Mouse (Mus musculus) T-helper 1 cell (primary cell): ENCODE results near the gene Gm10226.
"Not testable (repeated sequence)": the region's sequence is repeated elsewhere in the genome, so short reads cannot be mapped to it uniquely, and the experiment has no call there.

Source experiments
- in situ Hi-C: fragments of 300-600 bp; cut with MboI, MseI; formaldehyde crosslinking; loops from one replicate; pipeline ENCODE4 v1.15.1; 2025; ENCODE audit warnings: high pct_unique_total_duplicates

Gm10226 gene

DNA sequence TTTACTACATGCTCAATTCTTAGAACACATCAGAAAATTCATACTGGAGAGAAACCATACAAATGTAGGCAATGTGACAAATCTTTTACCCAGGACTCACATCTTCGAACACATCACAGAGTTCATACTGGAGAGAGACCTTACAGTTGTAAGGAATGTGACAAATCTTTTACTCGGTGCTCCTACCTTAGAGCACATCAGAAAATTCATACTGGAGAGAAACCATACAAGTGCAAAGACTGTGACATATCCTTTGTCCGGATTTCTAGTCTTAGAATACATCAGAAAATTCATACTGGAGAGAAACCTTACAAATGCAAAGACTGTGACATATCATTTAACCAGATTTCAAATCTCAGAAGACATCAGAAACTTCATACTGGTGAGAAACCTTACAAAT is at the start of gene Gm10226:
Gene Gm10226 (plus strand): TSS at position 301 of the 400 bp plus-strand sequence.
- in situ Hi-C loops, result loop anchor here (25.0 kb wide), 1 partner anchor 1496 kb away; the partner anchor contains the start of gene Zfp40

DNA sequence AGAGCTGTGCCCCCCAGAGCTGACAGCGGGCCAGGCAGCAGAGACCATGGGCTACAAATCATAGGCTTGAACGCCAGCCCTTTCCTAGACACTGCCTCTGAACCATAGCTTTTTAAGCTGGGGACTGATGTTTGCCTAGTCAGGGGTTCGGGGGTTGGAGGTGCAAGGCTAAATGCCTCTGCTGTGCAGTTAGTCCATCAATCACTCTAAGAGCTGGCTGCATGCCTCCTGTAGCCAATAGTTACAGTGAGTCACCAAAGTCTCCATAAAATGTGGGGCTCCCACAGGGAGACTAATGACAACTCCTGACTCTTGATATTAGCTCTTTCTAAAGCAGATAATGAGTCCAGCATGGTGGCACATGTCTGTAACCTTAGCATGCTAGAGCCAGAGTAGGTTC is 42.9 kb upstream of the Gm10226 start:
- in situ Hi-C loops, result no loop called here

DNA sequence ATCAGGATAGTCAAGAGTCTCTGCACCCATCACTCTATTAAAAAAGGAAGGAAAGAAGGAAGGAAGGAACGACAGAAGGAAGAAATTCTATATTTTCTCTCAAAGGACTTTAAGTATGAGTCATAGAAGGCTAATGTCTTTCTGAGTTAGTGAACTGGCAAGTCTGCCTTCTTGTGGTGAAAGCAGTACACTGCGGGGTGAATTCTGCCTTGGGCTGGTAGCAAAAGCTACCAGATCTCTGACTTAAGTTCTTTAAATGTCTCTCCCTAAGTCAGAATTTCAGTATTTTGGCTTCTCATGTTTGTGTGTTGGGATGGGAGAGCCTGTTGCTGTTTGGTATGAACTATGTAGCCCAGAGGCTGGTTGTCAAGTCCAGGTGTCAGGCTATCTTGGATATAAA is 41.7 kb upstream of the Gm10226 start:
- in situ Hi-C loops, result no loop called here

DNA sequence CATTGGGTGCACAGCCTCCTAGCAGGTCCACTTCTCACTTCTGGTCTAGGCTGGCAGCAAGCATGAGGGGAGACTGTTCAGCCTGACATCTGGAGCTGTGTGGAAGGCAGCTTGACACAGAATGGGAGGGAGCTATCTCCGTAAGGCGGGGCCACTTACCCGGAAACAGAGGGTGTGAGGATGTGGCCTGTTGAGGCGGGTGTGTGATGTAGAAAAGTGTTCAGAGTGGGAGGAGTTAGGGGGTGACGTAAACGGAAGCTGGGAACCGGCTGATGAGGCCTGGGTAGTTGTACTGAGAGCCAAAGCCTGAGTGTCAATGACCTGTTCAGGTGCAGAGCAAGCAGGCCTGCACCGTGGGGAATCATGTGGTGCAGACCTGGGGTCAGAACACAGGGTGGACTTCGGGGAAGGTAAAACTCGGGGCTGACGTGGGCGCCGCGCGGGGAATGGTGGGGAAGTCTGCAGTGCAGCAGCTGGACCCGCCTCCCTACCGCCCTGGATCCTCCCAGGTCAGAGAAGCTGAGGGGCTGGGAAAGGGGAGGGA is 41.2 kb upstream of the Gm10226 start, which contains the start of gene Zfp983:
Gene Zfp983 (plus strand): TSS at position 261 of the 544 bp plus-strand sequence.
- in situ Hi-C loops, result not testable (repeated sequence)

DNA sequence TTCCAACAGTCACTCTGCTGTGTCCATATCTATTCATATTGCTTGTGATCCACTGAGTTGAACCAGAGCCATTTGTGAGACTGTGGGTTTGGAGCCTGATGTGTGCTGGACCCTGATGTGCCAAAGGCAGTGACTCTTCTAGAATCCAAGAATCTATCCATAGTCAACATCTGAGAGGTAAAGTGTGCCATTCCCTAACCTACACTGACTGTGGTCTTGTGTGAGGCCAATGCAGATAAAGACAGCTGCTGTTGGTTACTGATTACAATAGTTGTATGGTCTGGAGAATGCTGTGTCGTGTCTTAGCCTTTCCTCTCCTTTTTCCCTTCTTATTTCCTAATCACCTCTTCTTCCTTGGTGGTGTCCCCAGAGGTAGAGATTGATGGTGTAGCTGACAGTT is 12.8 kb upstream of the Gm10226 start:
- in situ Hi-C loops, result loop anchor here (25.0 kb wide), 1 partner anchor 1508 kb away; the partner anchor contains the start of gene Zfp40

DNA sequence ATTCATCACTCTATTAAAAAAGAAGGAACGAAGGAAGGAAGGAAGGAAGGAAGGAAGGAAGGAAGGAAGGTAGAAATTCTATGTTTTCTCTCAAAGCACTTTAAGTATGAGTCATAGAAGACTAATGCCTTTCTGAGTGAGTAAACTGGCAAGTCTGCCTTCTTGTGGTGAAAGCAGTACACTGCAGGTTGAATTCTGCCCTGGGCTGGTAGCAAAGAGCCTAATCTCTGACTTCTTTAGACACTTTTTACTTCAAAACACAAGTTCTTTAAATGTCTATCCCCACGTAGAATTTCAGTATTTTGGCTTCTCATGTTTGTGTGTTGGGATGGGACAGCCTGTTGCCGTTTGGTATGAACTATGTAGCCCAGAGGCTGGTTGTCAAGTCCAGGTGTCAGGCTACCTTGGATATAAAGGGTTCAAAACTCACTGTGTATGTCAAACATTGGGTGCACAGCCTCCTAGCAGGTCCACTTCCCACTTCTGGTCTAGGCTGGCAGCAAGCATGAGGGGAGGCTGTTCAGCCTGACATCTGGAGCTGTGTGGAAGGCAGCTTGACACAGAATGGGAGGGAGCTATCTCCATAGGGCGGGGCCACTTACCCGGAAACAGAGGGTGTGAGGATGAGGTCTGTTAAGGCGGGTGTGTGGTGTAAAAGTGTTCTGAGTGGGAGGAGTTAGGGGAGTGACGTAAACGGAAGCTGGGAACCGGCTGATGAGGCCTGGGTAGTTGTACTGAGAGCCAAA is 12.2 kb upstream of the Gm10226 start:
- in situ Hi-C loops, result loop anchor here (25.0 kb wide), 1 partner anchor 1508 kb away; the partner anchor contains the start of gene Zfp40

DNA sequence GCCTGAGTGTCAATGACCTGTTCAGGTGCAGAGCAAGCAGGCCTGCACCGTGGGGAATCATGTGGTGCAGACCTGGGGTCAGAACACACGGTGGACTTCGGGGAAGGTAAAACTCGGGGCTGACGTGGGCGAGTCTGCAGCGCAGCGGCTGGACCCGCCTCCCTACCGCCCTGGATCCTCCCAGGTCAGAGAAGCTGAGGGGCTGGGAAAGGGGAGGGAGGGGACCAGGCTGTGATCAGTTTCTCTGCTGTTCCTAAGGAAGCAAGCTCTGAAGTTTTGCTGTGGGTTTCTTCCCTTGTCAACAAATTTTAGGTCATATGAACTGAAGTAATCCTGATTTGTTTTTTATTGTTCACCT is 11.7 kb upstream of the Gm10226 start:
- in situ Hi-C loops, result loop anchor here (25.0 kb wide), 1 partner anchor 1507 kb away; the partner anchor contains the start of gene Zfp40

DNA sequence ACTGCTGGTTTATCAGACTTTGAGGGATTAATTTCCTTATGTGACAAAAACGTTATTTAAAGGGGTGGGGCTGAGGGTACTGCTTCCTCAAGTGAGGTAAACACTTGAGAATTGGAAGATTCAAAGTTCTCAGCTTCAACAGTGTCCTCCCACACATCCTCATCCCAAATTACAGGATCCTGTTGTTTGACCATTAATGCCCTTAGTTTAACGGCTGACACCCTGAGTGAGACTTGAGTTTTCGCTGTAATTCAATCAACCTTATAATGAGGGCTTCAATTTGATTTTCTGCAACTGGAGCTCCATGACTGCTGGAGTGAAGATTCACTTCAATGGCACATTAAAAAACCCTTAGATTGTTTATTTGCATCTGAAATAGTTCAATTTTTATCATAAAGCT is 1.7 kb downstream of the Gm10226 start:
- in situ Hi-C loops, result loop anchor here (25.0 kb wide), 1 partner anchor 1494 kb away; the partner anchor contains the start of gene Zfp40

DNA sequence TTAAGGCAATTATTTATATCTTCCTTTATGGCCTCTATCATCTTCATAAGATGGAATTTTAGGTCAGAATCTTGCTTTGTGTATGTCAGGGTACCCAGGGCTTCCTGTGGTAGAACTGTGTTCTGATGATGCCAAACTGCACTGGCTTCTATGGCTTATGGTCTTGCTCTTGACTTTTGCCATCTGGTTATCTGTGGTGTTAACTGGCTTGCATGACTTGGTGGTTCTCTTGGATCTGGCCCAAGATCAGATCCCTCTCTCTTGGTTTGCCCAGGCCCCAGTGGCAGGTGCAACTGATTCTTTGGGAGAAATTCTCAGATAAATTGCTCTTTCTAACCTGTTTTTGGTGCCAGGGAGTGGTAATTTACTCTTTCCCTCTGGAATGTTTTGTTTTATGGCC is 4.4 kb downstream of the Gm10226 start:
- in situ Hi-C loops, result loop anchor here (25.0 kb wide), 1 partner anchor 1491 kb away; the partner anchor contains the start of gene Zfp40

DNA sequence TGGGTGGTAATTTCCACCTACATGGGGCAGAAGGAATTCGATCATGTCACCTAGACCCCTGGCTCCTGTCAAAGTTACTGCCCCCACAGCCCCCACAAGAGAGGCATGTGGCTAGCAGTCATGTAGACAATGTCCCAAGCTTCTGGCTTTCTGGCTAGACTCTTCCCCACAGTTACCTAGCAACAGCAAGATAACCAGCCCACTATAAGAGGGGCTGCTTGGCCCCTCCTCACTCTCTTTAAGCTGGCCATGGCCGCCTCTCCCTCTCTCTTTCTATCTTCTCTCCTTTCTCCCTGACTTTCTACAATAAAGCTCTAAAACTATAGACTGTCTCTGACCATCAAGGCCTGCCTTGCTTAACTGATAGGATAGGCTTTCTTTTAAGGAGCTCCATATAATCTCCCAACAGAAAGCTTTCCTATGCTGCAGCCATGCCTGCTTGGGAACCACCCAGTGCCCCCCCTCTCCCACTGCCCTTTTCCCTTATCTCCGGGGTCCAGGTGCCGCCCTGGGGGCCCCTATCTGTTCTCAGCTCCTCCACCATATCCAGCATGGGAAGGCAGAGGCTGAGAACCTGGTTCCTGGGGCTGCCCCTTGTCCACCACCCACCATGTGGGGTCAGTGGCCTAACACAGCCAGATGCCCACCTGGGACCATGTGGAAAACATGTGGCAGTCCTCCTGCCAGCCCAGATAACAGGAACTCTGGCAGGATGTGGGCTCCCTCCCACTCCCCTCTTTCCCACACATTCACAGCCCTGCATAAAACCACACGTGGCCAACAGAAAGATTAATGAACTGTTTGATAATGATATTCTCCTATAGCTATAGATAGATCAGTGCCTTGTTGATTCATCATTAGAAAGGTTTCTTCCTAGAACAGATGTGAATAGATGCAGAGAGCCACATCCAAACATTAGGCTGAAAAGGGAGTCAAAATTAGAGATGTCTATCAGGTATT is 10.9 kb downstream of the Gm10226 start:
- in situ Hi-C loops, result no loop called here

DNA sequence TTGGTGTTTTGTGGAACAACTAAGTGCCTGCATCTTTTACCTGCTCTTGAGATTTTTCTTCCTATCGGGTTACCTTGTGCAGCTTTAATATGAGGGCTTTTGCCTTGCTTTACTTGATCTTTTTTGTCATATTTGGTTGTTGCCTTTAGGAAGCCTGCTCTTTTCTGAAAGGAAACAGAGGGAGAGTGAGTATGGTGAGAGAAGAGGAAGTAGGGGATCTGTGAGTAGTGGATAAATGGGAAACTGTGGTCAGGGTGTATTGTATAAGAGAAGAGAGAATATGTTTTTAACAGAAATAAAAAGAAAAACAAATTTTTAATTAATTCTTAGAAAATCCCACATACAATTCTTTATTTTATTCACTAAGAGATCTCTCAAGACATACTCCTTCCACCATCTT is 11.8 kb downstream of the Gm10226 start:
- in situ Hi-C loops, result no loop called here

DNA sequence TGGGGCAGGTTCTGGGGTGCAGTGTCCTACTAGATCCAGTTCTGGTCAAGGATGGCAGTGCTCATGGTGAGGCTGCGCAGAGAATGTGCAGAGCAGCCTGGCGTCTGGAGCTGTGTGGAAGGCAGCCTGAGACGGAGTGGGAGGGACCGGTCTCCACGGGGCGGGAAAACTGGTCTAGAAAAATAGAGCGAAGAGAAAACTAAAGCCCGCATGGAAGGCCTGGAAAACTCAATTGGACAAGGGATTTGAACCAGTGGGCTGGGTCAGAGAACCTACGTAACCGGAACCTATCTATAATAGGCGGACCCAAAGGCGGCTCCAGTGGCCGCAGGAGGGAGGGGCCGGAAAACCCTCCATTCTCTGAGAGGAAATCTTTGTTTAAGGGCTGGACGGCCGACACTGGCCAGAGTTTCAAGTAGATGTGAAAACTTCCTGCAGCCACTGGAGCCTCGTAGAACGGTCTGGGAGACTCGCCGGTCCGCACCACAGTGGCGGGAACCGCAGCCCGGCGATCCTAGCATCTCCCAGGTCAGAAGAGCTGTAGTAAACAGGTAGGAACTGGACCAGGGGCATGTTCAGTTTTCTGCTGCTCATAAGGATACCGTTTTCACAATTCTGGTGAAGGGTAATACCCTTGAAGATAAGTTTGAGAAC is 15.8 kb downstream of the Gm10226 start, which contains the start of gene Zfp760:
Gene Zfp760 (plus strand): TSS at position 399 of the 654 bp plus-strand sequence.
- in situ Hi-C loops, result no loop called here

DNA sequence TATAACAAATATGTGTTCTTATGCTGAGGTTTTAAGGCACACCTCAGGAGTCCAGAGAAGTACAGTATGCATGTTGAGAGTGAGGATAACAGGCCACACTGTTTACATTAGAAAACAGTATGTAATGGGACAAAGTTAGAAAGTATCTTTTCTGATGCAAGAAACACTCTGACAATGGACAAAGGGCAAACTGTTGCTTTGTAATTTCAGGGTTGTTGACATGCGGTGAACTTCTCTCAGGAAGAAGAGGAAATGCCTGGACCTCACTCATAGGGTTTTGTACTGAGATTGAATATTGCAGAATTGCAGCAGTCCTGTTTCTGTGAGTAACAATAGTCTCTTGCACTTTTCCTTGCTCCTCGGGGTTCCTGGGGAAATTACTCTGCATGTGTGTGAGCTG is 16.7 kb downstream of the Gm10226 start:
- in situ Hi-C loops, result no loop called here

DNA sequence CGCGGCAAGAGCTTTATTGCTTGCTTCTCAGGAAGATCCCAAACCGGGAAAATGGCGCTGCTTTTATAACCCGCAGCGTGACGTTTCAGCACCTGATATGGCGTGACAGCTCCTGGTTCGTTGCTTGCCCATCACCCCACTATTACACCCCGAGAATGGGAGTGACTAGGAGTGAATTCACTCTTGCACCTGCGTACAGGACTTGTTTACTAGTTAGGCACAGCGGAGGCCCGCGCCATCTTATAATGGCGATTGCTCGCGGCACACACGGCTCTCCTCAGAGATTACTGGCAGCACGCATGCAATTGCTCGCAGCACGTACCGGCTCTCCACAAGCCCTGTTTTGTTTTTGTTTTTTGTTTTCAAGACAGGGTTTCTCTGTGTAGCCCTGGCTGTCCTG is 38.8 kb downstream of the Gm10226 start, which contains the start of gene Zfp229:
Gene Zfp229 (plus strand): TSS at position 301 of the 400 bp plus-strand sequence.
- in situ Hi-C loops, result loop anchor here (25.0 kb wide), 1 partner anchor 1807 kb away; no protein-coding TSS in a partner anchor

DNA sequence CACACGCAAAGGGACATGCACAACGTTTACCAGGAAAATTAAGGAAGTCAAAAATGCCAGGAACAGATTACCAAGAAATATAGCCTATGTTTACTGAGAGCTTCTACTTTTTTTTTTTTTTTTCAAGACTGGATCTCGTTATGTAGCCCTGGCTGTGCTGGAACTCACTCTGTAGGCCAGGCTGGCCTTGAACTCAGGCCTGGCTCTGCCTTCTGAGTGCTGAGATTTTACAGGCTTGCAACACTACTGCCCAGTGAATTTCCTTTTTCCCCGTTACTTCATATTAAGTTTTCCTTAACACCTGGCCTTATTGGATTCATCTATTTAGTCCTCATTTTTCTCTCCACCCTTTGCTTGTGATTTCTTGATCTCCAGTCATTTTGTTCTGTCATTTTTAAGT is 41.4 kb downstream of the Gm10226 start:
- in situ Hi-C loops, result loop anchor here (25.0 kb wide), 1 partner anchor 1804 kb away; no protein-coding TSS in a partner anchor

DNA sequence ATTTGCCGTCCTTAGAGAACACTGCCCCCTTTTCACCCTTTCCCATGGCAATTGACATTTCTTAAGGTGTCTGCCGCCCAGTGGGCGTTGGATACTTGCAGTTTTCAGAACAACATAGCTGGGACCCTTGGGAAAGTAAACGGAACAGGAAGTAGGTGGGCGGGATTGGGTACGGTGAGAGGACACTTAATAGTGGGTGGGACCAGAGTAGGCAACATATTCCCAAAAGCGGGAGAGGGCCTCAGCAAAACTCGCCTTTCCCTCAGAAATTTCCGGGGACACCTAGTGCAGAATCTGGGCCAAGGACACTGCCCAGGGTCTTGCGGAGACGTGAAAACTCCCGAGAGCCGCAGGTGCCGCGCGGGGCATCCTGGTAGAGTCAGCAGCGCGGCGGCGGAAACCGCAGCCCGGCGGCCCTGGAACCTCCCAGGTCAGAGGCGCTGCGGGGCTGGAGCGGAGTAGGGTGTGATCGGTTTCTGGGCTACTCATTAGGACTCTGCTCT is 41.9 kb downstream of the Gm10226 start:
- in situ Hi-C loops, result loop anchor here (25.0 kb wide), 1 partner anchor 1804 kb away; no protein-coding TSS in a partner anchor
